Mouse (Mus musculus) stomach, postnatal 0 days (tissue): ENCODE measurements at regions not wholly inside any gene's neighbourhood (a gene's known extent, or its start where the extent isn't known, plus 50 kb on each side); places are given as distances from the start of the nearest gene placed in this dataset.

Source experiments
- ATAC-seq: fragments of 200-750 bp; cut with Nextera tagmentation; 2 replicates; pipeline ENCODE4 v1.8.0; 2017; ENCODE audit not compliant: low FRiP score, low TSS enrichment
- DNase-seq: peaks from one replicate; pipeline ENCODE4 v3.0.0-alpha.2; 2016; ENCODE audit warnings: low spot score
- H3K27ac ChIP-seq: fragments of 300-500 bp; sonication (generic); replicated peaks from 2 replicates; pipeline ENCODE4 v1.5.1; 2014; ENCODE audit warnings: mild to moderate bottlenecking, control low read depth
- H3K27me3 ChIP-seq: fragments of 300-500 bp; sonication (generic); 2 replicates; pipeline ENCODE4 v1.6.1; 2014; ENCODE audit warnings: low read length; ENCODE audit not compliant: control insufficient read depth, insufficient read depth
- H3K36me3 ChIP-seq: fragments of 300-500 bp; sonication (generic); 2 replicates; pipeline ENCODE4 v1.6.1; 2014; ENCODE audit warnings: low read length, mixed read lengths; ENCODE audit not compliant: control insufficient read depth, insufficient read depth
- H3K4me1 ChIP-seq: fragments of 300-500 bp; sonication (generic); replicated peaks from 2 replicates; pipeline ENCODE4 v1.6.1; 2014; ENCODE audit warnings: antibody characterized with exemption; ENCODE audit not compliant: control insufficient read depth, insufficient read depth
- H3K4me2 ChIP-seq: fragments of 300-500 bp; sonication (generic); replicated peaks from 2 replicates; pipeline ENCODE4 v1.6.1; 2014; ENCODE audit warnings: low read depth, mild to moderate bottlenecking, control low read depth, moderate library complexity
- H3K4me3 ChIP-seq: fragments of 300-500 bp; sonication (generic); 2 replicates; pipeline ENCODE4 v1.5.1; 2014; ENCODE audit warnings: low read depth, low read length, control low read depth
- H3K9ac ChIP-seq: fragments of 300-500 bp; sonication (generic); 2 replicates; pipeline ENCODE4 v1.6.1; 2014; ENCODE audit warnings: mild to moderate bottlenecking, low read length, control low read depth, mixed read lengths
- H3K9me3 ChIP-seq: fragments of 300-500 bp; sonication (generic); 2 replicates; pipeline ENCODE4 v1.6.1; 2016; ENCODE audit warnings: low read length; ENCODE audit not compliant: control insufficient read depth
- CTCF ChIP-seq: IDR thresholded peaks from 2 replicates; pipeline ENCODE4 v1.5.1; 2016; ENCODE audit warnings: antibody characterized with exemption, low read depth, mild to moderate bottlenecking, moderate library complexity
- EP300 ChIP-seq: optimal IDR thresholded peaks from 2 replicates; pipeline ENCODE3; 2016; ENCODE audit warnings: antibody characterized with exemption
- WGBS: fragments of 180-500 bp; shearing (Covaris S2); extraction: QIAGEN DNeasy Blood & Tissue Kit; methylation state at CpG from one replicate; pipeline ENCODE4 v1.1.7; 2014; 5-methylcytosine and 5-hydroxymethylcytosine counted together

DNA sequence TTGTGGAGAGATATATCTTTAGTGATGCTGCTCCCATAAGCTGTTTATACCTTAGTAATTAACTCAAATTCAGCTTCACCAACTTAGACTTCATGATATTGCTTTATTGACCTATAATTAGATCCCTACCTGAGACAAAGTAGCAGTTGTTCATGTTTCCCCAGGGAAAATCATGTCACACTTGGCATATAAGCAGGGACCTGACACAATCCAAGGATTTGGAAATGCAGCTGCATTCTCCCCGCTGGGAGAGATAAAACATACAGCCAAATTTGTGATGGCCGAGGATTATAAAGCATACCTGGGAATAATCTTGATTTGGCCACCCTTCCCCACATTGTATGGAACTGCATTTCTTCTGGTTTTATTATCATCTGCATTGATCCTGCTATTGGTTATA lies 55.6 kb upstream of the Tmc1 start:
- Histone ChIP-seq H3K27ac (no peak overlapping the region), H3K4me2 (no peak overlapping the region), H3K27me3 (no peaks in the 10 kb centered on the region), H3K9ac (no peak overlapping the region), H3K4me1 (no peaks in the 10 kb centered on the region), H3K36me3 (no peaks in the 10 kb centered on the region), H3K9me3 (no peaks in the 10 kb centered on the region), H3K4me3 (no peak overlapping the region)
- ATAC-seq (no peak), DNase-seq (no peak)
- no peak for TF ChIP-seq EP300
- no peak for TF ChIP-seq CTCF
- 91% methylated on average over 2 of the region's 2 CpGs for WGBS

DNA sequence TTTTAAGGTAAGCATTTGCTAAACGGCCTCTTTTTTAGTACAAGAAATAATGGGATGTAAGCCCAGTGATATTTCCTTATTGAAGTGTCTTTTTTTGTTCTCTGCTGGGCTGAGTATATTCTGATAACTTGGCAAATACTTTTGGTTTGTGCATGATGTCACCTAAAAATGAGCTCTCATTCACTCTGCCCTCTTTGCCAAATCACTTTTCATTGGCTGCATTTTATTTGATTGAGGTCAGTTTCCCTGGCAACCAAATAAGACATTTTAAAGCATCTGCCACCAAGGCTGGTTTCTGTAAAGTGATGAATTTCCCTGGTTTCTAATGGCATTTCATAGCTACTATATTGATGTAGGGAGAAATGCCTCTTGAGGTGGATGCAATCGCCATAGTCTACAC lies 50.4 kb upstream of the Tmc1 start:
- 77% methylated on average over 2 of the region's 2 CpGs for WGBS
- TF ChIP-seq EP300 (no peak), CTCF (no peak)
- Histone ChIP-seq H3K27me3 (no peaks in the 10 kb centered on the region), H3K36me3 (no peaks in the 10 kb centered on the region), H3K4me1 (no peaks in the 10 kb centered on the region), H3K4me2 (no peak overlapping the region), H3K27ac (no peak overlapping the region), H3K4me3 (no peak overlapping the region), H3K9me3 (no peaks in the 10 kb centered on the region), H3K9ac (no peak overlapping the region)
- DNase-seq (no peak), ATAC-seq (no peak)
